Mouse (Mus musculus) adrenal gland, postnatal 10 days (tissue): ENCODE results near the gene Serpinb11. TPM values are rescaled to one million over a fixed set of nuclear protein-coding genes. Genes with fewer than 3 reads are reported as not detected.

Source experiments
- DNase-seq: peaks from one replicate; pipeline ENCODE4 v3.0.0; 2021; ENCODE audit warnings: mixed read lengths
- long read RNA-seq, 2 experiments: library from polyadenylated mRNA; stranded (forward); transcript quantifications; one replicate each; pipeline ENCODE4 v2.0.0; 2021
- total RNA-seq, 2 experiments: library from RNA; stranded (reverse); gene quantifications; 2 replicates each; pipeline ENCODE4 v1.2.3; 2021

Serpinb11 gene
- not detected for total RNA-seq
- long read RNA-seq, experiment 1 = 0 reads
- long read RNA-seq, experiment 2 = 0 reads

- DNase-seq = no peak
These were observed at the start of gene Serpinb11 for GRCm38 (mm10) chr1:107360898-107361297. Gene Serpinb11, plus strand, starts transcription at chr1:107361198.

DNA sequence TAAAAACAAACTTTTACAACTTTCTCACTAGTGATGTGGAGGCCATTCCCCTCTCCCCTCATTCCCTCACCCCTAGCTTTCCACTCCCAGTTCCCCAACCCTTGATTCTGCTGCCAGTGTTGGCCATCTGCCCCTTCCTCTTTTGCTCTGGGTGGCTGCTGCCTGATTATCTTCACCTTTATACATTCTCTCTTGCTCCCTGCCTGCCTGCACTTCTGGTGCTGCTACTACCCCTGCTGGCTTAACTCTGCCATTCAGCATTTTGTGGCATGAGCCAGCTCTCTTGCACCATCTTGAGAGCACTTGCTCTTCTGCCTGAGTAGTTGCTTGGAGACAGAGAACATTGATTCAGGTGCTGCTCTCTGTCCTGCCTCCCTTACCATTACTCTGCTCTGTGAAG lies 15.0 kb upstream of the Serpinb11 start:
- no peak for DNase-seq

DNA sequence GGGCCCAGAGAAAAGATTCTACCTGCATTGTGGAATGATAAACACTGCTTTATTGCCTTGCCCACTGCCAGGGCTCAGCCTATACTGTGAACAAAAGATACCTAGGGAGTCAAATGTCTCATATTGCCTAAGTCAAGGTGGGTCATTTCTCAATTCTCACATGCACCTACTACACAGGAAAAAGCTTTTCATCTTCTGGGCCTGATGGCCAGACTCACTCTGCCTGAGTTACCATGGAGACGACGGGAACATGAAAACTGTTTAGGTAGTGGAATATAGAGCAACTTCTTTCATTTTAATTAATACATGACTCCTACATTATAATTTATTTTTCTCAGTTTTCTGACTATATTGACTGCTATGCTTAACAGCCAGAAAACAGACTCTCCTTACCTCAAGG lies 14.2 kb upstream of the Serpinb11 start:
- DNase-seq = no peak

GRCm38 (mm10) chr1:107350392-107350791 lies 10.6 kb upstream of the Serpinb11 start:
- no peak for DNase-seq

- no peak for DNase-seq
These were observed 9.9 kb upstream of the Serpinb11 start for GRCm38 (mm10) chr1:107351115-107351514.

GRCm38 (mm10) chr1:107353046-107353445 lies 8.0 kb upstream of the Serpinb11 start:
- peak; percentile 5 for DNase-seq

GRCm38 (mm10) chr1:107365973-107366372 lies 5.0 kb downstream of the Serpinb11 start:
- no peak for DNase-seq

DNA sequence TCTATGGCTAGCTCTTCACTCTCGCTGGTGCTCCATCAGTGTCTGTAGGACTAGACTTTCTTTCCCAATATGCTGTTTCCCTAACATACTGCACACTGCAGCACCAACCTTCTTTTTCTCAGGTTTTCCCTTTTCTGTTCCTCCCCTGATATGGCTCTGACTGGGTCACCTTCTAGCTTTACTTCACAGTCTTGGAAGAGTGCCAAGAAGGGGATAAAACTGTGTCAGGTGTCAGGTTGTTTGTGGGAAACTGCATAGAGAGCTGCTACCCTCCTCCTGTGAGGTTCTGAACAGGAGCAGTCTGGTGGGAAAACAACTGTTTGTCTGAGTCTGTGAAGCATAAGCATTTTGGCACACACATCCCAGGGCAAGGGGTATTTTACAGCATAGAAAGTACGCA lies 7.9 kb downstream of the Serpinb11 start:
- no peak for DNase-seq

GRCm38 (mm10) chr1:107376952-107377351 lies 16.0 kb downstream of the Serpinb11 start:
- no peak for DNase-seq

DNA sequence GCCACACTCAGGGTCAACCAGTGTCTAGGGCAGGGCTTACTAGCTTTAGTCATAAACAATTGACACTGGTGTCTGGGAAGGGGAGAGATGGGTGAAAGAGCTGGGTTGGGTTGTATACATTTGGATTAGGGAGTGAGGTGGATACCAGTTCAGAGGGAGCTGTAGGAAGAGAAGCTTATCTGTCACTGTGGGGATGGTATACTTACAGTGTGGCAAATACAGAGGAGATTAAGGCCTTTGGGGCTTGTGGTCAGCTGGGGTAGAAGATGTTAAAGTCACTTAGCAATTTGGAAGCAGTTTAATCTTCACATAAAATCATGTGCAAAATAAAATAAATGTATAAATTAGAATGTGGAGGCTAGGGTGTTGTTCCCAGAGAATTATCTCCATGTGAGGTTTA lies 17.4 kb downstream of the Serpinb11 start:
- DNase-seq = no peak

GRCm38 (mm10) chr1:107381491-107381890 lies 20.5 kb downstream of the Serpinb11 start:
- no peak for DNase-seq

DNA sequence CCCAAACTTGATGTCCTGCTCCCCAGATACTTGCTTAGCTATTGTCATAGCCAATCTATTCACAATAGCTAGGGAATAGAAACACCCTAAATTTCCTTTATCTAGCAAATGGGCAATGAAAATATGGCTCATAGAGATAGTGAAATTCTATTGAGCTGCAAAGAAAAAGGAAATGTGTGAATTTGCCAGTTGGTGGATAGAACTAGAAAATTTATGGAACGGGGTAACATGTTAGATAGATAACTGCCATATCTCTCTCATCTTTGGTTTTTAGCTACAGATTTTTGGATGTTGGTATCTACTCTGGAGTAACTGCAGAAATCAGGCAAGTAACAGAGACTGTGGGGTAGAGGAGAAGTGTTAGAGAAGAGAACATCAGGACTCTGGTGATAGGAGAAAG lies 21.4 kb downstream of the Serpinb11 start:
- DNase-seq = no peak

DNA sequence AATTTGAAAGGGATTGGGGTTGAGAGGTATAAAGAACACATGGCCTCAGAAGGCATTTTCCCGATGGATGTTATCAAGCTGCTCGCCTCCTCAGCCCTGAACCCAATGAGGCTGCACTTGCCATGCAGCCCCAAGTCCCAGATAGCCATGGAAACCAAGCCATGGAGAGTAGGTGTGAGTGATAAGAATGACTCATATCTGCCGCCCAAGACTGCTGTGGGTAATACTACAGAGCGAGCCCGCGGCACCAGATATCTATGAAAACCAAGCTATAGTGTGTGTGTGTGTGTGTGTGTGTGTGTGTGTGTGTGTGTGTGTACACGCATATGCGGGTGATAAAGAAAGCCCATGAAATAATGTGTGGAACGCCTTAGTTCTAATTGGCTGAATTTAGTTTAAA lies 23.5 kb downstream of the Serpinb11 start:
- DNase-seq = no peak

- DNase-seq = no peak
These were observed 28.8 kb downstream of the Serpinb11 start for GRCm38 (mm10) chr1:107389753-107390152.

GRCm38 (mm10) chr1:107397481-107397880 lies 36.5 kb downstream of the Serpinb11 start:
- DNase-seq = no peak

- DNase-seq = no peak
These were observed 38.4 kb downstream of the Serpinb11 start, which contains the start of gene Serpinb7 for GRCm38 (mm10) chr1:107399355-107399754. Gene Serpinb7, plus strand, starts transcription at chr1:107399655.

DNA sequence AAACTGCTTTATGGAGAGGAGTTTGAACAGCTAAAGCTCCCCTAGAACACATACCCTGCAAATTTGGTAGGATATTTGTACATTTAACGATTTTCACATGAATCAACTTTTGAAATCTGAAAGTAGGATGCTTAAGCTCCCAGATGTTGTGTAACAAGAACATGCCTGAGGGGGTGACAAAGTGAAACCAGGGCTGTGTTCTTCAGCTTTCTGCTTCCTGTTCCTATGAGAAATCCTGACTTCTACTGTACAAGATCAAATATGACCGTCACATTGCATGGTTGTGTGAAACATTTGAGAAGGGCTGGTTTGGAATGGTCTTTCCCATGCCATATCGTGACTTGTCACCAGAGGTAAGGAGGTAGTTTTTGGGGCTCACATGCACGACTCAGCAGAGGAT lies 41.1 kb downstream of the Serpinb11 start:
- DNase-seq = no peak

GRCm38 (mm10) chr1:107414650-107415049 lies 53.7 kb downstream of the Serpinb11 start:
- DNase-seq = no peak

- no peak for DNase-seq
These were observed 61.5 kb downstream of the Serpinb11 start for GRCm38 (mm10) chr1:107422487-107422886.

Other genes with a start within 250 kb of the Serpinb11 start
- gene Serpinb3b, start 82.8 kb upstream of the Serpinb11 start, total RNA-seq = not detected
- gene Serpinb3c, start 82.8 kb upstream of the Serpinb11 start, total RNA-seq = not detected
- not detected for gene Serpinb7, start 38.5 kb downstream of the Serpinb11 start, total RNA-seq
- under 1 TPM; 0.39 to 0.51 TPM for gene Serpinb2, start 150.2 kb downstream of the Serpinb11 start, total RNA-seq
- gene Serpinb8, start 228.8 kb downstream of the Serpinb11 start, total RNA-seq = 1 to 10 TPM; 3.4 to 4.1 TPM